Mouse (Mus musculus): Measurements from ENCODE around the gene Aup1. TPM values are rescaled to one million over a fixed set of nuclear protein-coding genes. Genes with fewer than 3 reads are reported as not detected.

The Aup1 gene
- polyA plus RNA-seq (2017; shearing (Covaris generic)) = 590 TPM

GRCm38 (mm10) chr6:83054074-83054851 lies at the start of gene Aup1:
Aup1 (plus strand) TSS chr6:83054521.

GRCm38 (mm10) chr6:83033249-83034185 lies 20.8 kb upstream of the Aup1 start, which contains the start of the genes Dok1 and Loxl3:
Dok1 (minus strand) TSS chr6:83033471.
Loxl3 (plus strand) TSS chr6:83034173.

GRCm38 (mm10) chr6:83054871-83055431 lies 630 bp downstream of the Aup1 start, which contains the start of gene Htra2:
Htra2 (minus strand) TSS chr6:83055273.

GRCm38 (mm10) chr6:83057790-83058189 lies 3.5 kb downstream of the Aup1 start, which contains the start of gene Dqx1:
Dqx1 (plus strand) TSS chr6:83057844.

GRCm38 (mm10) chr6:83070247-83070310 lies 15.8 kb downstream of the Aup1 start, which contains the start of gene Tlx2:
Tlx2 (minus strand) TSS chr6:83070293.

GRCm38 (mm10) chr6:83077630-83078323 lies 23.5 kb downstream of the Aup1 start, which contains the start of gene Pcgf1:
Pcgf1 (plus strand) TSS chr6:83077869.

GRCm38 (mm10) chr6:83086121-83087035 lies 32.1 kb downstream of the Aup1 start, which contains the start of gene Lbx2:
Lbx2 (plus strand) TSS chr6:83086367.

GRCm38 (mm10) chr6:83101316-83101687 lies 47.0 kb downstream of the Aup1 start, which contains the start of the genes Ccdc142 and Gm42688:
Ccdc142 (plus strand) TSS chr6:83101601.
Gm42688 (plus strand) TSS chr6:83101617.

Other genes starting within 250 kb of the Aup1 start
- 5.4 TPM for gene Sema4f, start 114.8 kb upstream of the Aup1 start, polyA plus RNA-seq (2017; shearing (Covaris generic))
- gene M1ap, start 107.6 kb upstream of the Aup1 start, polyA plus RNA-seq (2017; shearing (Covaris generic)) = 1.6 TPM
- 66.4 TPM for gene Dok1, start 21.1 kb upstream of the Aup1 start, polyA plus RNA-seq (2017; shearing (Covaris generic))
- gene Loxl3, start 20.3 kb upstream of the Aup1 start, polyA plus RNA-seq (2017; shearing (Covaris generic)) = 0.29 TPM
- 84.3 TPM for gene Htra2, start 752 bp downstream of the Aup1 start, polyA plus RNA-seq (2017; shearing (Covaris generic))
- 6.1 TPM for gene Dqx1, start 3.3 kb downstream of the Aup1 start, polyA plus RNA-seq (2017; shearing (Covaris generic))
- not detected for gene Tlx2, start 15.8 kb downstream of the Aup1 start, polyA plus RNA-seq (2017; shearing (Covaris generic))
- 43.4 TPM for gene Pcgf1, start 23.3 kb downstream of the Aup1 start, polyA plus RNA-seq (2017; shearing (Covaris generic))
- not detected for gene Lbx2, start 31.8 kb downstream of the Aup1 start, polyA plus RNA-seq (2017; shearing (Covaris generic))
- 5.7 TPM for gene Ccdc142, start 47.1 kb downstream of the Aup1 start, polyA plus RNA-seq (2017; shearing (Covaris generic))
- gene Gm42688, start 47.1 kb downstream of the Aup1 start, polyA plus RNA-seq (2017; shearing (Covaris generic)) = 9.1 TPM
- gene Mrpl53, start 54.5 kb downstream of the Aup1 start, polyA plus RNA-seq (2017; shearing (Covaris generic)) = 62.5 TPM
- 3.6 TPM for gene Mogs, start 61.0 kb downstream of the Aup1 start, polyA plus RNA-seq (2017; shearing (Covaris generic))
- gene Wbp1, start 67.0 kb downstream of the Aup1 start, polyA plus RNA-seq (2017; shearing (Covaris generic)) = 85.1 TPM
- 9.8 TPM for gene Ino80b, start 70.9 kb downstream of the Aup1 start, polyA plus RNA-seq (2017; shearing (Covaris generic))
- gene Rtkn, start 80.9 kb downstream of the Aup1 start, polyA plus RNA-seq (2017; shearing (Covaris generic)) = 0.79 TPM
- gene Wdr54, start 101.9 kb downstream of the Aup1 start, polyA plus RNA-seq (2017; shearing (Covaris generic)) = 0.87 TPM
- gene 1700003E16Rik, start 101.9 kb downstream of the Aup1 start, polyA plus RNA-seq (2017; shearing (Covaris generic)) = not detected
- 98.4 TPM for gene Dctn1, start 111.4 kb downstream of the Aup1 start, polyA plus RNA-seq (2017; shearing (Covaris generic))
- 0.74 TPM for gene Slc4a5, start 165.3 kb downstream of the Aup1 start, polyA plus RNA-seq (2017; shearing (Covaris generic))

Measured in inflammation-experienced regulatory T-cells, adult 16 weeks (primary cell).